Mouse (Mus musculus): Measurements from ENCODE around the gene Ramp1. TPM values are rescaled to one million over a fixed set of nuclear protein-coding genes. Genes with fewer than 3 reads are reported as not detected.

Ramp1 gene
- polyA plus RNA-seq, 1 experiment from 2014 or later: 0.31 TPM

DNA sequence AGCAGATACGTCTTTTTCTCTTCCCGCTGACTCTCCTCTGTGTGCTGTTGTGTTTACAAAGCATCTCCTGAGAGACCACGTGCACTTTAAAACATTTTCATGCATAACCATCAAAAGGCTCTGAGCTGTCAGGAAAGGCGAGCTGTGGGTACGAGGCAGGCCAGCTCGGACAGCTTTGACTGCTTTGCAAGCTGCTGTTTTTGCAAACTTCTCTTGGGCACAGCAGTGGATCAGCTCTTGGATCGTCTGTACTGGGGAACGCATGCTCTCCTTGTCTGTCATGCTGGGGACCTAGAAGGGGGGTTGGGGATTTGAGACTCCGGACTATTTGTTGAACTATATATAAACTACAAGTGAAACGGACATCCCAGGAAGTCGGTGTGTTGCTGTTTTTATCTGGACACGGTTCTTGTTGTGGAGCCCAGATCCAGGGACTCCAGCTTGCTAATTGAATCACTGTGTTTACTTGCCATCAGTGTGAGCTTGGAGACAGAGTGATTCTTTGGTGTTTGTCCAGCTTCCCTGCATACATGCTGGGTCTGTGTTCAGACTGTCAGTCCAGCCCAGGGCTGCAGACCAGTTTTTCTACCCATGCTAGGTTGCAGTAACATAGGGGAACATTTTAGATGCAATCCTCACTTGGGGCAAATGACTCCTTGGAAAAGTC, 2.3 kb downstream of the Ramp1 start:
- Histone ChIP-seq H3K4me2 (no peak overlapping the region), H3K27me3 (peaks cover 28% of the 10 kb centered on the region)
- WGBS: 66% methylated on average over 12 of the region's 12 CpGs

DNA sequence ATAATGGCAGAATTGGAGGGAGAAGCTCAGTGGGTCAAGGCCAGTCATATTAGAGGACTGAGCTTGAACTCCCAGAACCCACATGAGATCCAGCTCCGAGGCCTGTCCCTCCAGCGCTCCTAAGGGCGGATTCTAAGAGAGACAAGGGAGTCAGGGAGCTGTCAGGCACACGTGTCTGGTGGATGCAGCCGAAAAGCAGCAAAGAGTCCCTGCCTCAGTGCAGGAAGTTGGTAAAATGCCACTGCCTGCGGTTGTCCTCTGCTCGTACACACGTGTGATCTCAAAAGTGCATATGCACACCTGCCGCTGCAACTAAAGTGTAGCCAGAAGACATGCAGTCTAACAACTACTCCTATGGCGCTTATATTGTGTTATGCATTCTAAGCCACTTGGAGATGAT, 3.7 kb downstream of the Ramp1 start:
- 86% methylated on average over 10 of the region's 10 CpGs for WGBS
- Histone ChIP-seq H3K27me3 (peaks cover 28% of the 10 kb centered on the region), H3K4me1 (peaks cover 8% of the 10 kb centered on the region), H3K9me3 (replicated peaks) (no peaks in the 10 kb centered on the region), H3K27ac (no peak overlapping the region), H3K4me2 (no peak overlapping the region), H3K9ac (no peak overlapping the region), H3K36me3 (ENCODE audit: poor library complexity, severe bottlenecking) (no peaks in the 10 kb centered on the region), H3K4me3 (no peak overlapping the region)
- no peak for ATAC-seq

More for the DNA sequence above, 2.3 kb downstream of the Ramp1 start:
- no peak for ATAC-seq
- H3K4me1 ChIP-seq: peaks cover 8% of the 10 kb centered on the region
- H3K9ac ChIP-seq: no peak overlapping the region
- no peaks in the 10 kb centered on the region for H3K36me3 ChIP-seq (ENCODE audit: poor library complexity, severe bottlenecking)
- no peak overlapping the region for H3K4me3 ChIP-seq
- H3K27ac ChIP-seq: no peak overlapping the region
- H3K9me3 ChIP-seq (replicated peaks): no peaks in the 10 kb centered on the region

DNA sequence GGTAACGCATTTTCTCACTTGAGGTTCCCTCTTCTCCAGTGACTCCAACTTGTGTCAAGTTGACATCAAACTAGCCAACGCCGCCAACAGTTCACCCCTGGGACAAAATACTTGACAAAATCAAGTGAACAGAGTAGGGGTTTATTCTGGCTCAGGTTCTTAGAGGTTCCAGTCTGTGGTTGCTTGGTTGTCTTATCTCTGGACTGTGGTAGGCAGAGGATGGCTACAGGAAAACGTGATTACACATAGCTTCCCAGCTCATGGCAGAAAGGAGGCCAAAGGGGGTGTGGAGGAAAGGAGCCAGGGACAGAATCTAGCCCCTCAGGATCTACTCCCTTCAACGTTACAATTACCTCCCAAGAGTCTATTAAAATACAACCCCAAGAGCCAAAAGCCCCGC, 7.1 kb downstream of the Ramp1 start:
- H3K27ac ChIP-seq: no peak overlapping the region
- no peak overlapping the region for H3K4me3 ChIP-seq
- H3K27me3 ChIP-seq: no peaks in the 10 kb centered on the region
- no peaks in the 10 kb centered on the region for H3K9me3 ChIP-seq (replicated peaks)
- H3K4me2 ChIP-seq: no peak overlapping the region
- H3K4me1 ChIP-seq: no peaks in the 10 kb centered on the region
- H3K9ac ChIP-seq: no peak overlapping the region
- 88% methylated on average over 6 of the region's 6 CpGs for WGBS
- ATAC-seq: no peak
- H3K36me3 ChIP-seq (ENCODE audit: poor library complexity, severe bottlenecking): no peaks in the 10 kb centered on the region

DNA sequence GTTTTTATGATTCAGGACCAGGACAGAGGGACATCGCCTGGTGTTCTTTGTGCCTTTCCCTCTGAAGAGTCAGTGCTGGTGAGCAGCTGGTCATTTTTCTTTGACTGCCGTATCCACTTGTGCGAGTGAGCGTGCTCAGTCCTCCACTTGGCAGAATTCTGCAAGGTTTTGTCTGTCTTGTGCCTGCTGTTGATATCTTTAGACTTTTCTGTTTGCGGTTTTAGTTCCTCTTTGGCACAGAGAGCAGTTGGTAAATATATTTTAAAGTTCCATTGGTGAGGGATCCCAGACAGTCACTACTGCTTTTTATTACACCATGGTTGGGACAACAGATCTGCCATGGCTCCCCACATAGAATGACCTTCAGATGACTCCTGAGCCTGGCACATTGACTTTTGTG, 7.7 kb downstream of the Ramp1 start:
- Histone ChIP-seq H3K9ac (no peak overlapping the region), H3K9me3 (replicated peaks) (no peaks in the 10 kb centered on the region), H3K4me1 (no peaks in the 10 kb centered on the region), H3K27me3 (no peaks in the 10 kb centered on the region), H3K36me3 (ENCODE audit: poor library complexity, severe bottlenecking) (no peaks in the 10 kb centered on the region), H3K4me3 (no peak overlapping the region), H3K4me2 (no peak overlapping the region), H3K27ac (no peak overlapping the region)
- ATAC-seq: no peak
- WGBS: 98% methylated on average over 5 of the region's 5 CpGs

DNA sequence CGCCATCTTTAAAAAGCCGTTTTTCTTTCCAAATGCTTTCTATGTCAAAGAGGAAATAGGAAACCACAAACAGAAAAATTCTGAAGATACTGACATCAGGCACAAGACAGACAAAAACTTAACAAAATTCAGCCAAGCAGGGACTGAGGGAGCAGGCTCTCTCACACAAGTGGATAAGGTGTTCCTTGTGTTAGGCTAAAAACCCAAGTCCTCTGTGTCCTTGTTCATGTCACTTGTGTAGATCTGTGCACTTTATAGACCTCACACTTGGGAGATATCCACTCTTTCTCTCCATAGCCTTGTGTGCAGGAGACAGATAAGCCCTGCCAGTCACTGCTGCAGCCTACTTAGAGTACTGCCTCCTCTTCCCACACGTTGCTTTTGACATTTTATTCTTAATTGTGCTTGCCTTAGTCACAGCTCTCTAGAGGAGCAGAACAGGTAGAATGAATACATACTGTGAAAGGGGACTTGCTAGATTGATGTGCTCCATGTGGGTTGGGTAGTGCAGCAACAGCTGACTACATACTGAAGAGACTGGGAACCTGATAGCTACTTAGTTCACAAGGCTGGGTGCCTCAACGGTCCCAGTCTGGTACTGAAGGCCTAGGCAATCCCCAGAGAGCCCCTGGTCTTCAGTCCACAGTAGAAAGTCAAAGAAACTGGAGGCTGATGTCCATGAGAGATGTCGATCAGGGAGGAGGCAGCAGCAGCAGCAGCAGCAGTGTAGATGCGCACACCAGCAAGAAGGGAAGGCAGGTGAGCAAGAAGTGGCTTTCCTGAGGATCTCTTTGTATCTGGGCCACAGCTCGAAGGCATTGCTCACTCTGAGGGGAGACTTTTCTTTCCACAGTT, 8.4 kb downstream of the Ramp1 start:
- no peak overlapping the region for H3K4me3 ChIP-seq
- H3K9me3 ChIP-seq (replicated peaks): no peaks in the 10 kb centered on the region
- H3K27me3 ChIP-seq: no peaks in the 10 kb centered on the region
- H3K4me1 ChIP-seq: no peaks in the 10 kb centered on the region
- H3K9ac ChIP-seq: no peak overlapping the region
- no peak overlapping the region for H3K4me2 ChIP-seq
- no peak for ATAC-seq
- WGBS: 83% methylated on average over 7 of the region's 7 CpGs
- H3K36me3 ChIP-seq (ENCODE audit: poor library complexity, severe bottlenecking): no peaks in the 10 kb centered on the region
- no peak overlapping the region for H3K27ac ChIP-seq

DNA sequence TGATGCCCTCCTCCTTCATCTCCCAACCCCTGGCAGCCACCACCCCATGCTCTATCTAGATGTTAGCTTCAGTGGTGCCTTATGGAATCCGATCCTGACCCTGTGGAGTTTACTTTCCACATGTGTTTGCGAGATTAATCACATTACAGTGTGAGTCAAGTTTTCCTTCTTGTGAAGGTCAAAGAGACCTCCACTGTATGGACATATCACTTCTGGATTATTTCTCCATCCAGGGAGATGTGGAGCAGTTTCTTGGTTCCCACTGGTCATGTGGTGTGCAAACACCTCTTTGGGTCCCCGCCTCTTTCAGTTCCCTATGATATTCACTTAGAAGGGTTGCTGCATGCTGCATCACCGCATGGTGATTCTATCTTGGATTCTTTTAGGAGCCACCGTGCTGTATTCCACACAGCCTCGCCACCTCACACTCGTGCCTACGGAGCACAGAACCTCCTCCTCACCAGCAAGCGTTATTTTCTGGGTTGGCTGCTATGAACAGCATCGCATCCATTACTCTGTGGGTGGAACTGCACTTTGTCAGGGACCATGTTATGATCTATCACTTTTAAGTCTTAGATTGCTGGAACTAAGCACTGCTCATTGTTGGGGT, 9.3 kb downstream of the Ramp1 start:
- no peaks in the 10 kb centered on the region for H3K9me3 ChIP-seq (replicated peaks)
- 91% methylated on average over 10 of the region's 10 CpGs for WGBS
- no peak overlapping the region for H3K9ac ChIP-seq
- no peak for ATAC-seq
- H3K4me3 ChIP-seq: no peak overlapping the region
- no peak overlapping the region for H3K4me2 ChIP-seq
- H3K4me1 ChIP-seq: no peaks in the 10 kb centered on the region
- H3K36me3 ChIP-seq (ENCODE audit: poor library complexity, severe bottlenecking): no peaks in the 10 kb centered on the region
- no peak overlapping the region for H3K27ac ChIP-seq
- no peaks in the 10 kb centered on the region for H3K27me3 ChIP-seq

DNA sequence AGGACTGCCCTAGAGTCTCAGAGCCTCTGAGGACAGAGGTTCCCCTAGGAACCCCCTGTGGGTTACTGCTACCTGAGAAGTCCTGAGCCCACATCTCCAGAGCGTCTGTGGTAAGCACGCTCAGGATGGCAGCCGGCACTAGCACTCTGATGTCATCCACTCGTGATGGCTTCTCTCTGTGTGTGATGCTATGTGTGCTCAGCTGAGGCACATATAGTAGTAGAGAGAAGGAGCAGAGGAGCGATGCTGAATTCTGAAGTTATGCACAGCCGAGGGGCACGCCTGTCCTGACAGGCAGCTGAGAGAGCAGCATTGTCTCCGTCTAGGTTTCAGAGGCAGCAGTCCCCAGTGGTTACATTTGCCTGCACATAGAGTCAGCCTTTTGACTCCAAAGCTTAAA, 12.6 kb downstream of the Ramp1 start:
- 81% methylated on average over 8 of the region's 8 CpGs for WGBS
- no peak overlapping the region for H3K4me2 ChIP-seq
- no peak overlapping the region for H3K27ac ChIP-seq
- H3K36me3 ChIP-seq (ENCODE audit: poor library complexity, severe bottlenecking): no peaks in the 10 kb centered on the region
- no peak for ATAC-seq
- H3K4me1 ChIP-seq: no peaks in the 10 kb centered on the region
- H3K27me3 ChIP-seq: no peaks in the 10 kb centered on the region
- H3K9me3 ChIP-seq (replicated peaks): no peaks in the 10 kb centered on the region
- no peak overlapping the region for H3K4me3 ChIP-seq
- no peak overlapping the region for H3K9ac ChIP-seq

DNA sequence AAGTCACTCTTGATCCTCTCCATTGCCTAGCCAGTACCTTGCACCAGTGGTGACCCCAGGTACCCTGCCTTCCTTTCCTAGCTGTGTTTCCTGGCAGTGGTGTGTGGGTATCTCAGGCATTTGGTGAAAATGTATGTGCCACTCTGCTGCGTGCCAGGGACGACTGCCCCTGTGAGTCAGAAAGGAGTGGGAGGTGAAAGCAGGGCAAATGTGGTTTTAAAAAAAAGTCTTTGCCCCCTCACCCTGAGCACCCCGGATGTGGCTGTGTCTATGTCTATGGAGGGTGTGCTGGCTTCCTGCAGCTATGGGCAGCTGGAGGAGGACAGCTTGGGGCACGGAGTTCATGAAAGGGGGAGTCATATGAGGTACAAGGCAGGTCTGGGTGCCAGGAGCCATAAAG, 13.6 kb downstream of the Ramp1 start:
- no peaks in the 10 kb centered on the region for H3K27me3 ChIP-seq
- no peak overlapping the region for H3K4me3 ChIP-seq
- no peaks in the 10 kb centered on the region for H3K36me3 ChIP-seq (ENCODE audit: poor library complexity, severe bottlenecking)
- no peak overlapping the region for H3K27ac ChIP-seq
- H3K9me3 ChIP-seq (replicated peaks): no peaks in the 10 kb centered on the region
- no peak overlapping the region for H3K9ac ChIP-seq
- WGBS: 85% methylated on average over 4 of the region's 4 CpGs
- no peak overlapping the region for H3K4me2 ChIP-seq
- no peaks in the 10 kb centered on the region for H3K4me1 ChIP-seq
- no peak for ATAC-seq

DNA sequence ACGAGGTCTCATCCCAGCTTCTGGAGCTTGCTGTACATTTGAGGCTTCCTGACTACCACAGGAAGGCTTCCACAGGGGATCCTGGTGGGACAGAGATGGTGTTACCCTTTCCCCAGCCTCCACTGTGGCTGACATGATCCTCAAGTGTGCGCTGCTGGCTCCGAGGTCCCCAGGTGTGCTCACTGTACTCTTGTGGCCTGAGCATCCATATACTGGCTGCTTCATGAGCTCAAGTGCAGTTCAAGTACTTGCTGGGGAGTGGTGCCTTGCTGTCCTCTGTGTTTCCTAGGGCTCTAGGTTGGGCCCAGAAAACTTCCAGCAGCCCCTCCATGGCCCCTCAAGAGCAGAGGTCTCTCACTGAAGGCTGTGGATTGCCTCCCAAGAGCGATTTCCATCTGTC, 14.1 kb downstream of the Ramp1 start:
- no peak overlapping the region for H3K4me3 ChIP-seq
- H3K4me1 ChIP-seq: no peaks in the 10 kb centered on the region
- no peak overlapping the region for H3K9ac ChIP-seq
- H3K36me3 ChIP-seq (ENCODE audit: poor library complexity, severe bottlenecking): no peaks in the 10 kb centered on the region
- H3K9me3 ChIP-seq (replicated peaks): no peaks in the 10 kb centered on the region
- no peak overlapping the region for H3K27ac ChIP-seq
- WGBS: 84% methylated on average over 4 of the region's 4 CpGs
- H3K27me3 ChIP-seq: no peaks in the 10 kb centered on the region
- no peak for ATAC-seq
- no peak overlapping the region for H3K4me2 ChIP-seq

DNA sequence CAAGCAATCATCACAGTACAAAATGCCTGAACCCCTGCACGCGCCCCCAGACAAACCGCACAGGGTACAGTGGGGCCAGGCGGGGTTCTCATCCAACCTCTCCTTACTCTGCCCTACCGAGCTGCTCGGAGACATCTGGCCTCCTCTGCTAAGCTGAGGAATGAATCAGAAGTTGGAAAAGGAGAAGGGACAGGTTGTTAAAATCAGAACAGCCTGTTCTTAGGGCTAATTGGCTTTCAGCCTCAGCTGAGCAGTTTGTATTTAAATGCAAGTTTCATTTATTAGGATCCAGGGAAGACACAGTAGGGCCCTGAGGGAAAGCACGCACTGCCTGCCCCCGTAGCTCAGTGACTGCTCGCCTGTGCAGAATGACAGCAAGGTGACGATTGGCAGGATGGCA, 20.2 kb downstream of the Ramp1 start:
- no peak for ATAC-seq
- 84% methylated on average over 10 of the region's 10 CpGs for WGBS
- Histone ChIP-seq H3K27me3 (no peaks in the 10 kb centered on the region), H3K9ac (no peak overlapping the region), H3K9me3 (replicated peaks) (no peaks in the 10 kb centered on the region), H3K36me3 (ENCODE audit: poor library complexity, severe bottlenecking) (no peaks in the 10 kb centered on the region), H3K4me1 (peaks cover 5% of the 10 kb centered on the region), H3K4me3 (no peak overlapping the region), H3K27ac (no peak overlapping the region), H3K4me2 (no peak overlapping the region)

DNA sequence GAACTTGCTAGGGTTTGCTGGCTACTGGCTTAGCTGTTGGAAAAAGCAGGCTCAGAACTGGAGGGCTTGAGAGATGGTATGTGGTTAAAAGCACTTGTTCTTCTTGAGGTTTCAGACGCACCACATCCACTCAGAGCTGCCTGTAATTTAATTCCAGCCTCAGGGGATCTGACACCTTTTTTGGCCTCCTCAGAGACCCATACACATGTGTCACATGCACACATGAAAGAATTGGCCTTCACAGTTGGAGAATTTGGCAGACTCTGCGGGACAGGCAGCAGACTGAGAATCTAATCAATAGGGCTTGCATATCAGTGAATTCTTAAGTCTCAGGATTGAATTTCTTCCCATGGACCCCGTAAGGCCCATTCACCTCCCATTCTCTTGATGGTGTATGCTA, 21.5 kb downstream of the Ramp1 start:
- Histone ChIP-seq H3K4me3 (no peak overlapping the region), H3K9ac (0 out of 2 replicates have a peak overlapping the region, but pooled peaks have one; percentile 5), H3K9me3 (replicated peaks) (no peaks in the 10 kb centered on the region), H3K27me3 (no peaks in the 10 kb centered on the region), H3K36me3 (ENCODE audit: poor library complexity, severe bottlenecking) (no peaks in the 10 kb centered on the region), H3K4me2 (no peak overlapping the region), H3K4me1 (peaks cover 5% of the 10 kb centered on the region), H3K27ac (no peak overlapping the region)
- ATAC-seq: no peak
- WGBS: 36% methylated on average over 3 of the region's 3 CpGs

DNA sequence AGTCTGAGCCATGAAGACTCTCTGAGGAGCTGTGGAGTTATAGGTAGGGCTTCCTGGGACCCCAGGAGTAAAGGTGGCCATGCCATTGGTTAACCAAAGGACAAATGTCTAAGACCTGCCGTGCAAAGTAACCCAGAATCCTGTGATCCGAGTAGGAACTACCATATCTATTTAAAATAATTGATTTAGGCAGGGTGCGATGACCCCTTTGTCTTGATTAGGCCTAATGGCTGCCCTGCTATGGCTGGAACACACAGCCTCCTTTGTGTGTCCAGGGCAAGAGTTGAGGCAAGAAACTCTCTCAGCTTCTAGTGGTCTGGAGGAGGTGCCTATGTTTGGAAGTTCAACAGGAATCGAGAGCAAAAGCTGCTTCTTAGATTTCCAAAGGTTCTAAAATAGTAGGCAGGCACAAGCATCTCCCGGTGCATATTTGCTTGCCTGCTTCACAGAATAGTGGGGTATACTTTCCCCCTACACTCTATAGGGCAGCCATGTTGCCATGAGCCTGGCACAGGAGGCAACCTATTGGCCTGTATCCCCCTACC, 24.7 kb downstream of the Ramp1 start:
- Histone ChIP-seq H3K9ac (no peak overlapping the region), H3K4me1 (peaks cover 9% of the 10 kb centered on the region), H3K36me3 (ENCODE audit: poor library complexity, severe bottlenecking) (no peaks in the 10 kb centered on the region), H3K27ac (no peak overlapping the region), H3K27me3 (no peaks in the 10 kb centered on the region), H3K4me2 (no peak overlapping the region), H3K4me3 (no peak overlapping the region), H3K9me3 (replicated peaks) (no peaks in the 10 kb centered on the region)
- no peak for ATAC-seq
- WGBS: 87% methylated on average over 5 of the region's 5 CpGs
